Mouse (Mus musculus) liver, adult 2 months (tissue): Measurements from ENCODE around the gene Morn4.

Source experiments
- CTCF ChIP-seq: fragments of 200-500 bp; IDR thresholded peaks from 2 replicates; pipeline ENCODE4 v1.5.1; 2011; ENCODE audit warnings: low read depth, low read length, control low read depth
- POLR2A ChIP-seq: fragments of 200-500 bp; IDR thresholded peaks from 2 replicates; pipeline ENCODE4 v1.6.1; 2011; ENCODE audit warnings: low read length, control low read depth; ENCODE audit not compliant: insufficient read depth; ENCODE audit errors: extremely low read depth

GRCm38 (mm10) chr19:42130294-42130606, 44.1 kb upstream of the Morn4 start:
- TF ChIP-seq POLR2A (no peak), CTCF (no peak)
